Mouse (Mus musculus): Measurements from ENCODE around the gene Rhebl1.
"Not testable (repeated sequence)": the region's sequence is repeated elsewhere in the genome, so short reads cannot be mapped to it uniquely, and the experiment has no call there.

GRCm38 (mm10) chr15:98918499-98918895 lies 24.2 kb upstream of the Rhebl1 start:
- TF ChIP-seq CTCF (IDR thresholded peaks at IDR 0.05; ENCODE audit: borderline replicate concordance, extremely low read depth, insufficient read depth, insufficient read length); POLR2A (IDR thresholded peaks at IDR 0.05; ENCODE audit: borderline replicate concordance, extremely low read depth, insufficient read depth, insufficient read length, poor library complexity, severe bottlenecking): not testable (repeated sequence)
